Mouse (Mus musculus) T-helper 1 cell (primary cell): ENCODE measurements at regions not wholly inside any gene's neighbourhood (a gene's known extent, or its start where the extent isn't known, plus 50 kb on each side); places are given as distances from the start of the nearest gene placed in this dataset.

Experiments
- in situ Hi-C: fragments of 300-600 bp; cut with MboI, MseI; formaldehyde crosslinking; loops from one replicate; pipeline ENCODE4 v1.15.1; 2025; ENCODE audit warnings: high pct_unique_total_duplicates

GRCm38 (mm10) chr14:80083724-80084123, 99.8 kb downstream of the Olfm4 start:
- in situ Hi-C loops, result no loop called here

GRCm38 (mm10) chr14:80097238-80097637, 113.4 kb downstream of the Olfm4 start:
- in situ Hi-C loops, result no loop called here

GRCm38 (mm10) chr14:80113115-80113687, 129.3 kb downstream of the Olfm4 start:
- in situ Hi-C loops, result no loop called here

- in situ Hi-C loops, result no loop called here
Observed at GRCm38 (mm10) chr14:80114326-80114725, 130.4 kb downstream of the Olfm4 start.

GRCm38 (mm10) chr14:80125156-80125555, 141.3 kb downstream of the Olfm4 start:
- in situ Hi-C loops, result no loop called here

- in situ Hi-C loops, result no loop called here
Observed at GRCm38 (mm10) chr14:80128181-80128580, 144.3 kb downstream of the Olfm4 start.

GRCm38 (mm10) chr14:80137541-80137940, 153.7 kb downstream of the Olfm4 start:
- in situ Hi-C loops, result no loop called here

GRCm38 (mm10) chr14:80138991-80139791, 155.3 kb downstream of the Olfm4 start:
- in situ Hi-C loops, result no loop called here

- in situ Hi-C loops, result no loop called here
Observed at GRCm38 (mm10) chr14:80157002-80157401, 173.1 kb downstream of the Olfm4 start.

- in situ Hi-C loops, result no loop called here
Observed at GRCm38 (mm10) chr14:80169211-80169610, 185.3 kb downstream of the Olfm4 start.

- in situ Hi-C loops, result no loop called here
Observed at GRCm38 (mm10) chr14:80170450-80171180, 186.7 kb downstream of the Olfm4 start.

GRCm38 (mm10) chr14:80172799-80173484, 189.1 kb downstream of the Olfm4 start:
- in situ Hi-C loops, result no loop called here

GRCm38 (mm10) chr14:80176464-80176863, 192.6 kb downstream of the Olfm4 start:
- in situ Hi-C loops, result no loop called here

GRCm38 (mm10) chr14:80195041-80195440, 211.2 kb downstream of the Olfm4 start:
- in situ Hi-C loops, result no loop called here

- in situ Hi-C loops, result no loop called here
Observed at GRCm38 (mm10) chr14:80212916-80213315, 229.0 kb downstream of the Olfm4 start.

GRCm38 (mm10) chr14:80213666-80214065, 229.8 kb downstream of the Olfm4 start:
- in situ Hi-C loops, result no loop called here

GRCm38 (mm10) chr14:80215960-80216552, 232.2 kb downstream of the Olfm4 start:
- in situ Hi-C loops, result no loop called here

- in situ Hi-C loops, result no loop called here
Observed at GRCm38 (mm10) chr14:80232066-80232465, 248.2 kb downstream of the Olfm4 start.

GRCm38 (mm10) chr14:80232976-80233375, 249.1 kb downstream of the Olfm4 start:
- in situ Hi-C loops, result no loop called here

GRCm38 (mm10) chr14:80237136-80237535, 253.3 kb downstream of the Olfm4 start:
- in situ Hi-C loops, result no loop called here

GRCm38 (mm10) chr14:80237552-80237951, 253.7 kb downstream of the Olfm4 start:
- in situ Hi-C loops, result no loop called here
